Comparison of ENCODE assay signal across 9 mouse cellular contexts in the genomic region with DNA sequence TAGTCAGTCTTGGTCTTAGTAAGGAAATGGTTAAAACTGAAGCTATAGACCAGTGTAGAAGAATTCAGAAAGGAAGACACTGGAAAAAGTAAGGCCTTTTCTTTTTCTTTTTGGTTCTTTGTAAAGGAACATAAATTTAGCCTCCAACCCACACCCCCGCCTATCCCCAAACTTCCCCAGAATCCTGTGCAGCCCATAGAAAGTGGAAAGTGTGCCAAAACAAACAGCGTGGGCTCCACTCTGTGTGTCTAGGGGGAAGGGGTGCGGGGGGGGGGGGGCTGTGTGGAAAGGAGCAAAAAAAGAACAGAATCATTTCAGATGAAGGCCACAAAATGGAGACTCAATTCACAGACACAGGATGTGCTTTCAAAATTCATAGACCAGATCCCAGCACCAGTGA.
DNase-seq lines count a peak whose midpoint lies in the region; ATAC-seq lines count a peak whose summit lies in the region.
"Had no signal": no experiment of that assay in that cellular context is flagged by ENCODE, and none has a peak within 500 bp of the region (broad histone marks: within the 10 kb centered on the region; RNA-seq: fewer than 3 reads in every experiment).

No protein-coding gene starts in this region.

- no peaks in the 10 kb centered on the region for H3K9me3 ChIP-seq in heart, embryonic 13.5 days
- no peaks in the 10 kb centered on the region for H3K9me3 ChIP-seq in hindbrain, embryonic 13.5 days
- H3K9me3 ChIP-seq: megakaryocyte, embryonic 14.5 days had no signal

- peak overlapping the region; percentile 79 for H3K4me3 ChIP-seq in heart, embryonic 13.5 days
- peak overlapping the region; percentile 75 for H3K4me3 ChIP-seq in hindbrain, embryonic 13.5 days
- H3K4me3 ChIP-seq: megakaryocyte, embryonic 14.5 days had no signal

- peak overlapping the region; percentile 93 for H3K9ac ChIP-seq in heart, embryonic 13.5 days
- H3K9ac ChIP-seq in hindbrain, embryonic 13.5 days: peak overlapping the region; percentile 94

- no peak for ATAC-seq in heart, embryonic 13.5 days (ENCODE audit: extremely low read depth, insufficient number of reproducible peaks, low FRiP score, low TSS enrichment)
- ATAC-seq in hindbrain, embryonic 13.5 days (ENCODE audit: low FRiP score): no peak

- H3K4me2 ChIP-seq in heart, embryonic 13.5 days: peak overlapping the region; percentile 82
- peak overlapping the region; percentile 95 for H3K4me2 ChIP-seq in hindbrain, embryonic 13.5 days

- no peak for DNase-seq in heart, postnatal 4 days
- peak; percentile 80 for DNase-seq in brain, adult 2 months (ENCODE audit: low read depth, low spot score)
- peak; percentile 28 for DNase-seq in lung, postnatal 36 days
- no peak for DNase-seq in spleen, postnatal 4 days (ENCODE audit: low spot score in 2 of 2)
- DNase-seq in ovary, postnatal 10 days (ENCODE audit: low spot score): no peak
- DNase-seq in spleen, postnatal 14 days (ENCODE audit: low spot score in 2 of 2): no peak

- H3K27me3 ChIP-seq in heart, embryonic 13.5 days (replicated peaks): no peaks in the 10 kb centered on the region
- no peaks in the 10 kb centered on the region for H3K27me3 ChIP-seq in hindbrain, embryonic 13.5 days

- WGBS in heart, embryonic 13.5 days: 24% methylated on average over 3 of the region's 3 CpGs
- WGBS in hindbrain, embryonic 13.5 days: 9% methylated on average over 3 of the region's 3 CpGs

- peak overlapping the region; percentile 96 for H3K27ac ChIP-seq in heart, embryonic 13.5 days (replicated peaks)
- H3K27ac ChIP-seq in hindbrain, embryonic 13.5 days: peak overlapping the region; percentile 93

- peaks cover 70% of the 10 kb centered on the region for H3K4me1 ChIP-seq in heart, embryonic 13.5 days
- peaks cover 63% of the 10 kb centered on the region for H3K4me1 ChIP-seq in hindbrain, embryonic 13.5 days (replicated peaks)

- peaks cover 6% of the 10 kb centered on the region for H3K36me3 ChIP-seq in heart, embryonic 13.5 days
- no peaks in the 10 kb centered on the region for H3K36me3 ChIP-seq in hindbrain, embryonic 13.5 days

Comparison
In these comparisons a context has a peak if more than half of its experiments do, and no peak if none do; other contexts are left out.
1. DNase-seq: peak in brain, adult 2 months (single experiment) and lung, postnatal 36 days (single experiment); none in heart, postnatal 4 days (single experiment), spleen, postnatal 4 days (0 of 2), ovary, postnatal 10 days (single experiment) and spleen, postnatal 14 days (0 of 2).